Mouse (Mus musculus): ENCODE data around the gene Arf3. TPM values are rescaled to one million over a fixed set of nuclear protein-coding genes. Genes with fewer than 3 reads are reported as not detected.

The Arf3 gene
- polyA plus RNA-seq, 1 experiment = 19.8 TPM

GRCm38 (mm10) chr15:98729791-98730545, 33.0 kb downstream of the Arf3 start:
- TF ChIP-seq CTCF (IDR thresholded peaks at IDR 0.05; ENCODE audit: control insufficient read depth, insufficient read depth, low read length) (no peak), POLR2A (IDR thresholded peaks at IDR 0.05; ENCODE audit: borderline replicate concordance, control insufficient read depth, low read depth, low read length) (no peak)
- H3K27ac ChIP-seq (ENCODE audit: control insufficient read depth, insufficient read depth, low read depth, low read length, poor library complexity) = no peak overlapping the region
- H3K4me3 ChIP-seq (replicated peaks; ENCODE audit: control insufficient read depth, low read depth, low read length) = no peak overlapping the region
- 35% methylated on average over 7 of the region's 7 CpGs for WGBS
- H3K4me1 ChIP-seq (ENCODE audit: control insufficient read depth, insufficient read depth, low read length) = no peaks in the 10 kb centered on the region

- Histone ChIP-seq H3K27ac (ENCODE audit: control insufficient read depth, insufficient read depth, low read depth, low read length, poor library complexity) (no peak overlapping the region), H3K4me1 (ENCODE audit: control insufficient read depth, insufficient read depth, low read length) (no peaks in the 10 kb centered on the region), H3K4me3 (replicated peaks; ENCODE audit: control insufficient read depth, low read depth, low read length) (no peak overlapping the region)
- WGBS = 20% methylated on average over 9 of the region's 9 CpGs
- no peak for TF ChIP-seq CTCF (IDR thresholded peaks at IDR 0.05; ENCODE audit: control insufficient read depth, insufficient read depth, low read length)
- TF ChIP-seq POLR2A (IDR thresholded peaks at IDR 0.05; ENCODE audit: borderline replicate concordance, control insufficient read depth, low read depth, low read length) = no peak
Observed at GRCm38 (mm10) chr15:98728366-98728765, 34.6 kb downstream of the Arf3 start.

GRCm38 (mm10) chr15:98727443-98728321, 35.3 kb downstream of the Arf3 start, which contains the start of gene Fkbp11:
Gene Fkbp11, minus strand, starts transcription at chr15:98728198.
- WGBS = 1% methylated on average over 39 of the region's 39 CpGs
- Histone ChIP-seq H3K4me3 (replicated peaks; ENCODE audit: control insufficient read depth, low read depth, low read length) (peak within 1 kb of the TSS; percentile 71), H3K27ac (ENCODE audit: control insufficient read depth, insufficient read depth, low read depth, low read length, poor library complexity) (no peak within 1 kb of the TSS), H3K4me1 (ENCODE audit: control insufficient read depth, insufficient read depth, low read length) (no peaks in the 10 kb centered on the region)
- TF ChIP-seq CTCF (IDR thresholded peaks at IDR 0.05; ENCODE audit: control insufficient read depth, insufficient read depth, low read length) (no peak), POLR2A (IDR thresholded peaks at IDR 0.05; ENCODE audit: borderline replicate concordance, control insufficient read depth, low read depth, low read length) (no peak)

GRCm38 (mm10) chr15:98726746-98727145, 36.3 kb downstream of the Arf3 start:
- 72% methylated on average over 7 of the region's 7 CpGs for WGBS
- no peak for TF ChIP-seq POLR2A (IDR thresholded peaks at IDR 0.05; ENCODE audit: borderline replicate concordance, control insufficient read depth, low read depth, low read length)
- no peak for TF ChIP-seq CTCF (IDR thresholded peaks at IDR 0.05; ENCODE audit: control insufficient read depth, insufficient read depth, low read length)
- no peak overlapping the region for H3K27ac ChIP-seq (ENCODE audit: control insufficient read depth, insufficient read depth, low read depth, low read length, poor library complexity)
- no peak overlapping the region for H3K4me3 ChIP-seq (replicated peaks; ENCODE audit: control insufficient read depth, low read depth, low read length)
- no peaks in the 10 kb centered on the region for H3K4me1 ChIP-seq (ENCODE audit: control insufficient read depth, insufficient read depth, low read length)

GRCm38 (mm10) chr15:98726079-98726478, 36.9 kb downstream of the Arf3 start:
- Histone ChIP-seq H3K27ac (ENCODE audit: control insufficient read depth, insufficient read depth, low read depth, low read length, poor library complexity) (no peak overlapping the region), H3K4me1 (ENCODE audit: control insufficient read depth, insufficient read depth, low read length) (no peaks in the 10 kb centered on the region), H3K4me3 (replicated peaks; ENCODE audit: control insufficient read depth, low read depth, low read length) (no peak overlapping the region)
- TF ChIP-seq POLR2A (IDR thresholded peaks at IDR 0.05; ENCODE audit: borderline replicate concordance, control insufficient read depth, low read depth, low read length) (no peak), CTCF (IDR thresholded peaks at IDR 0.05; ENCODE audit: control insufficient read depth, insufficient read depth, low read length) (no peak)
- 60% methylated on average over 4 of the region's 4 CpGs for WGBS

GRCm38 (mm10) chr15:98724441-98724840, 38.6 kb downstream of the Arf3 start:
- Histone ChIP-seq H3K27ac (ENCODE audit: control insufficient read depth, insufficient read depth, low read depth, low read length, poor library complexity) (no peak overlapping the region), H3K4me3 (replicated peaks; ENCODE audit: control insufficient read depth, low read depth, low read length) (no peak overlapping the region), H3K4me1 (ENCODE audit: control insufficient read depth, insufficient read depth, low read length) (no peaks in the 10 kb centered on the region)
- WGBS = 55% methylated on average over 19 of the region's 19 CpGs
- TF ChIP-seq CTCF (IDR thresholded peaks at IDR 0.05; ENCODE audit: control insufficient read depth, insufficient read depth, low read length) (no peak), POLR2A (IDR thresholded peaks at IDR 0.05; ENCODE audit: borderline replicate concordance, control insufficient read depth, low read depth, low read length) (no peak)

GRCm38 (mm10) chr15:98722854-98723253, 40.2 kb downstream of the Arf3 start:
- Histone ChIP-seq H3K27ac (ENCODE audit: control insufficient read depth, insufficient read depth, low read depth, low read length, poor library complexity) (no peak overlapping the region), H3K4me1 (ENCODE audit: control insufficient read depth, insufficient read depth, low read length) (no peaks in the 10 kb centered on the region), H3K4me3 (replicated peaks; ENCODE audit: control insufficient read depth, low read depth, low read length) (no peak overlapping the region)
- 9% methylated on average over 14 of the region's 14 CpGs for WGBS
- no peak for TF ChIP-seq CTCF (IDR thresholded peaks at IDR 0.05; ENCODE audit: control insufficient read depth, insufficient read depth, low read length)
- TF ChIP-seq POLR2A (IDR thresholded peaks at IDR 0.05; ENCODE audit: borderline replicate concordance, control insufficient read depth, low read depth, low read length) = no peak

GRCm38 (mm10) chr15:98722191-98722590, 40.8 kb downstream of the Arf3 start:
- TF ChIP-seq POLR2A (IDR thresholded peaks at IDR 0.05; ENCODE audit: borderline replicate concordance, control insufficient read depth, low read depth, low read length) (no peak), CTCF (IDR thresholded peaks at IDR 0.05; ENCODE audit: control insufficient read depth, insufficient read depth, low read length) (no peak)

More at GRCm38 (mm10) chr15:98722191-98722590, 40.8 kb downstream of the Arf3 start:
- no peaks in the 10 kb centered on the region for H3K4me1 ChIP-seq (ENCODE audit: control insufficient read depth, insufficient read depth, low read length)
- H3K4me3 ChIP-seq (replicated peaks; ENCODE audit: control insufficient read depth, low read depth, low read length) = no peak overlapping the region
- WGBS = 73% methylated on average over 8 of the region's 8 CpGs
- H3K27ac ChIP-seq (ENCODE audit: control insufficient read depth, insufficient read depth, low read depth, low read length, poor library complexity) = no peak overlapping the region
